ENCODE assay signal across 10 mouse cellular contexts in the genomic region with DNA sequence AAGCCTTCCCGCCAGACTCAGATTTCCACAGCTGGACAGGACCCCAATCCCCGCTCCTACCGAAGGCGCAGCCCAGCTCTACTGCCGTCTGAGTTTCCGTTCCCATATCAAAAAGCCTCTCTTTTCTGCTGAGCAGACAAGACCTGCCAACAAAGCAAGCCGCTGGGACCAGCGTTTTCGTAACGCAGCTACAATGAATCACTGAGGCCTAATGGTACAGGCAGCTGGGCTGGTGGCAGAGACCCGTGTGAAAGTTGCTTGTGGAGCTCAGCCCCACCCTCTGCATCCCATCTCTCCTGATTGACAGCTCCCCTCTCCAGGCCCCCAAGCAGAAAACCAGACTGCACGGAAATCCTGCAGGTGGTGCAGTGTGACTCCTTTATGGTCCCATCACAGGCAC. TPM values are rescaled to one million over a fixed set of nuclear protein-coding genes. Genes with fewer than 3 reads are reported as not detected.
DNase-seq lines count a peak whose midpoint lies in the region; ATAC-seq lines count a peak whose summit lies in the region.
"Had no signal": no experiment of that assay in that cellular context is flagged by ENCODE, and none has a peak within 500 bp of the region (broad histone marks: within the 10 kb centered on the region; RNA-seq: fewer than 3 reads in every experiment).

No protein-coding gene starts in this region.

- peaks cover 4% of the 10 kb centered on the region; the same call in 1 of the 2 replicates for H3K9me3 ChIP-seq in hindbrain, embryonic 10.5 days
- H3K9me3 ChIP-seq in hindbrain, embryonic 16.5 days (ENCODE audit: control insufficient read depth, low read length), result no peaks in the 10 kb centered on the region
- H3K9me3 ChIP-seq in embryonic facial prominence, embryonic 14.5 days (ENCODE audit: control insufficient read depth, low read length), result 0 out of 2 replicates have a peak, but pooled peaks cover 4% of the 10 kb centered on the region
- H3K9me3 ChIP-seq in hindbrain, embryonic 11.5 days (ENCODE audit: control insufficient read depth, low read length), result no peaks in the 10 kb centered on the region
- H3K9me3 ChIP-seq in neural tube, embryonic 13.5 days, result no peaks in the 10 kb centered on the region
- H3K9me3 ChIP-seq: G1E had no signal

- no peak for DNase-seq in hindbrain, embryonic 10.5 days (ENCODE audit: low spot score)
- DNase-seq in embryonic facial prominence, embryonic 14.5 days (ENCODE audit: low spot score), result peak; percentile 87
- DNase-seq in hindbrain, embryonic 11.5 days (ENCODE audit: low spot score), result no peak
- no peak for DNase-seq in ovary, adult 18-20 months (ENCODE audit: low spot score)
- no peak for DNase-seq in layer of hippocampus, adult 9-11 months
- DNase-seq in Muller cell, postnatal 12 days (ENCODE audit: inconsistent ontology term), result no peak
- DNase-seq: cerebellum, adult 9-11 months had no signal

- peak overlapping the region; percentile 69 for H3K27ac ChIP-seq in hindbrain, embryonic 10.5 days
- no peak overlapping the region; the same call in 1 of the 2 replicates for H3K27ac ChIP-seq in hindbrain, embryonic 16.5 days (ENCODE audit: low read depth, low read length)
- peak overlapping the region; percentile 83 for H3K27ac ChIP-seq in embryonic facial prominence, embryonic 14.5 days (replicated peaks; ENCODE audit: low read depth, low read length)
- no peak overlapping the region; the same call in 1 of the 2 replicates for H3K27ac ChIP-seq in hindbrain, embryonic 11.5 days (ENCODE audit: low read depth, low read length)
- peak overlapping the region; percentile 43; the same call in 1 of the 2 replicates for H3K27ac ChIP-seq in neural tube, embryonic 13.5 days (replicated peaks)

- peaks cover 83% of the 10 kb centered on the region for H3K4me1 ChIP-seq in hindbrain, embryonic 10.5 days (replicated peaks)
- peaks cover 14% of the 10 kb centered on the region for H3K4me1 ChIP-seq in hindbrain, embryonic 16.5 days (ENCODE audit: control insufficient read depth, insufficient read depth, low read depth, low read length)
- H3K4me1 ChIP-seq in embryonic facial prominence, embryonic 14.5 days (ENCODE audit: control insufficient read depth, insufficient read depth, low read length), result peaks cover 59% of the 10 kb centered on the region
- H3K4me1 ChIP-seq in hindbrain, embryonic 11.5 days (replicated peaks; ENCODE audit: control insufficient read depth, insufficient read depth, low read length), result peaks cover 10% of the 10 kb centered on the region
- H3K4me1 ChIP-seq in neural tube, embryonic 13.5 days (replicated peaks), result peaks cover 57% of the 10 kb centered on the region

- 42% methylated on average over 12 of the region's 12 CpGs for WGBS in hindbrain, embryonic 10.5 days
- 25% methylated on average over 12 of the region's 12 CpGs for WGBS in hindbrain, embryonic 16.5 days
- 20% methylated on average over 12 of the region's 12 CpGs for WGBS in embryonic facial prominence, embryonic 14.5 days
- WGBS in hindbrain, embryonic 11.5 days, result 37% methylated on average over 12 of the region's 12 CpGs
- WGBS in neural tube, embryonic 13.5 days, result 25% methylated on average over 12 of the region's 12 CpGs

- H3K27me3 ChIP-seq in hindbrain, embryonic 10.5 days (ENCODE audit: insufficient read depth, poor library complexity, severe bottlenecking), result peaks cover 3% of the 10 kb centered on the region; the same call in 1 of the 2 replicates
- H3K27me3 ChIP-seq in hindbrain, embryonic 16.5 days (replicated peaks; ENCODE audit: control insufficient read depth, insufficient read depth, low read length), result no peaks in the 10 kb centered on the region
- no peaks in the 10 kb centered on the region for H3K27me3 ChIP-seq in embryonic facial prominence, embryonic 14.5 days (replicated peaks; ENCODE audit: control insufficient read depth, insufficient read depth, low read length)
- H3K27me3 ChIP-seq in hindbrain, embryonic 11.5 days (ENCODE audit: control insufficient read depth, insufficient read depth, low read length), result peaks cover 2% of the 10 kb centered on the region; the same call in 1 of the 2 replicates
- no peaks in the 10 kb centered on the region for H3K27me3 ChIP-seq in neural tube, embryonic 13.5 days

- no peak overlapping the region for H3K9ac ChIP-seq in hindbrain, embryonic 16.5 days (ENCODE audit: low read depth, low read length)
- H3K9ac ChIP-seq in embryonic facial prominence, embryonic 14.5 days (ENCODE audit: low read depth, low read length), result 0 out of 2 replicates have a peak overlapping the region, but pooled peaks have one; percentile 37
- H3K9ac ChIP-seq in hindbrain, embryonic 11.5 days (ENCODE audit: low read depth, low read length), result no peak overlapping the region
- H3K9ac ChIP-seq in neural tube, embryonic 13.5 days, result peak overlapping the region; percentile 13; the same call in 1 of the 2 replicates

- H3K4me3 ChIP-seq in hindbrain, embryonic 10.5 days, result no peak overlapping the region
- no peak overlapping the region for H3K4me3 ChIP-seq in hindbrain, embryonic 16.5 days (ENCODE audit: low read length)
- H3K4me3 ChIP-seq in embryonic facial prominence, embryonic 14.5 days (ENCODE audit: low read depth, low read length), result no peak overlapping the region
- H3K4me3 ChIP-seq in hindbrain, embryonic 11.5 days (ENCODE audit: low read depth, low read length), result no peak overlapping the region
- H3K4me3 ChIP-seq in neural tube, embryonic 13.5 days, result no peak overlapping the region

- H3K4me2 ChIP-seq in hindbrain, embryonic 16.5 days (ENCODE audit: low read length), result no peak overlapping the region
- peak overlapping the region; percentile 16; the same call in 1 of the 2 replicates for H3K4me2 ChIP-seq in embryonic facial prominence, embryonic 14.5 days (ENCODE audit: low read depth, low read length)
- H3K4me2 ChIP-seq in hindbrain, embryonic 11.5 days (replicated peaks; ENCODE audit: low read depth, low read length), result no peak overlapping the region
- H3K4me2 ChIP-seq in neural tube, embryonic 13.5 days, result no peak overlapping the region

- ATAC-seq in hindbrain, embryonic 16.5 days, result no peak
- ATAC-seq in embryonic facial prominence, embryonic 14.5 days (ENCODE audit: low read depth), result peak; percentile 45
- ATAC-seq in hindbrain, embryonic 11.5 days (ENCODE audit: low FRiP score), result peak; percentile 38; the same call in 1 of the 2 replicates
- peak; percentile 23; the same call in 1 of the 2 replicates for ATAC-seq in neural tube, embryonic 13.5 days (ENCODE audit: low read depth)

- H3K36me3 ChIP-seq in hindbrain, embryonic 10.5 days, result 0 out of 2 replicates have a peak, but pooled peaks cover 5% of the 10 kb centered on the region
- H3K36me3 ChIP-seq in hindbrain, embryonic 16.5 days (ENCODE audit: control insufficient read depth, insufficient read depth, low read length), result no peaks in the 10 kb centered on the region
- no peaks in the 10 kb centered on the region for H3K36me3 ChIP-seq in embryonic facial prominence, embryonic 14.5 days (ENCODE audit: control insufficient read depth, insufficient read depth, low read length)
- H3K36me3 ChIP-seq in hindbrain, embryonic 11.5 days (ENCODE audit: control insufficient read depth, insufficient read depth, low read length), result no peaks in the 10 kb centered on the region
- no peaks in the 10 kb centered on the region for H3K36me3 ChIP-seq in neural tube, embryonic 13.5 days
- H3K36me3 ChIP-seq: G1E had no signal

RNA-seq across cellular contexts. Expression of gene Spsb1, which starts 34.0 kb away (rescaled TPM):
- polyA plus RNA-seq in hindbrain, embryonic 10.5 days (2016; fragmentation: Nextera tagmentation; extraction: Ambion mirVana), result 10.7 and 12.0 TPM in 2 replicates
- polyA plus RNA-seq in hindbrain, embryonic 16.5 days (2015; fragmentation: Nextera tagmentation; extraction: Ambion mirVana), result 10.1 TPM in 2 replicates
- 16.3 and 19.6 TPM in 2 replicates for polyA plus RNA-seq in embryonic facial prominence, embryonic 14.5 days (2014; fragmentation: Nextera tagmentation; extraction: Ambion mirVana)
- 11.7 and 12.0 TPM in 2 replicates for polyA plus RNA-seq in hindbrain, embryonic 11.5 days (2014; fragmentation: Nextera tagmentation; extraction: Ambion mirVana)
- 9.0 and 9.5 TPM in 2 replicates for polyA plus RNA-seq in neural tube, embryonic 13.5 days (2015; fragmentation: Nextera tagmentation; extraction: Ambion mirVana)

Comparison
In these comparisons a context has a peak if more than half of its experiments do, and no peak if none do; other contexts are left out.
1. H3K27ac ChIP-seq: peak in hindbrain, embryonic 10.5 days (single experiment), embryonic facial prominence, embryonic 14.5 days (single experiment) and neural tube, embryonic 13.5 days (single experiment); none in hindbrain, embryonic 16.5 days (single experiment) and hindbrain, embryonic 11.5 days (single experiment).
2. H3K9ac ChIP-seq: peak in embryonic facial prominence, embryonic 14.5 days (single experiment) and neural tube, embryonic 13.5 days (single experiment); none in hindbrain, embryonic 16.5 days (single experiment) and hindbrain, embryonic 11.5 days (single experiment).